Mouse (Mus musculus): Measurements from ENCODE around the gene Olfr128.
"Not testable (repeated sequence)": the region's sequence is repeated elsewhere in the genome, so short reads cannot be mapped to it uniquely, and the experiment has no call there.

The Olfr128 gene

DNA sequence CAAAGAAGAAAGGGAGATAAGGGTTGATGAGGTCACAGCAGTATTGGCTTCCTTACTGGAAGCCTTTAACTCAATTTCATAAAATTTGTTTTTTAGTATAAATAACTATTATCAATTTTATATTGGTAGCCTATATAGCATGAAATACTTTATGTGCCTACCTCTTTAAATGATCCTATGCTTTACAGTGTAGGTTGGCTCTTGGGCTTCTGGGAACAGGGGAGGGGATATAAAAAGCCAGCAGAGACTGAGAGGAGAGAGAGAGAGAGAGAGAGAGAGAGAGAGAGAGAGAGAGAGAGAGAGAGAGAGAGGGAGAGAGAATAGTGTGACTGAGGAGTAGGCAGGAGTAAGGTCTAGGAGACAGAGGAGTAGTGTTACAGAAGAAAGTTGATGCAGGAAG is at the start of gene Olfr128:
Gene Olfr128 (plus strand): TSS at position 301 of the 400 bp plus-strand sequence.
- DNase-seq (ENCODE audit: low spot score) = no peak

DNA sequence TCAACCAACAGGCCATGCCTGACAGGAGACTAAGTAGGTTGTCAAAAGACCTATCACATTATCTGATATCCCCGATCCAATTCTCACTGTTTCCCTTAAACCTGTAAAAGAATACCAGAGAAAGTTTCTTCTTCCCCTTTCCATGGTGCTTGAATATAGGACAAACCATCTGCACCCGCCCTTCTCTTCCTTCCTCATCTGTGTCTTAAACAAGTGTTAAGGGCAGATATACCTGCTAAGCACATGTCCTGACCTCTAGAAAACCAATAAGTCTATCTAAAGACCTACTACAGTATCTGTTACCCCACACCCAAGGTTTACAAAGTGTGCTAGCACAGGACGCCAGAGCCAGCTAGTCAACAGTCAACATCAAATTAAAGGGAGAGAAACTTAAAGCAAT is 46.5 kb upstream of the Olfr128 start:
- no peak for DNase-seq (ENCODE audit: low spot score)

DNA sequence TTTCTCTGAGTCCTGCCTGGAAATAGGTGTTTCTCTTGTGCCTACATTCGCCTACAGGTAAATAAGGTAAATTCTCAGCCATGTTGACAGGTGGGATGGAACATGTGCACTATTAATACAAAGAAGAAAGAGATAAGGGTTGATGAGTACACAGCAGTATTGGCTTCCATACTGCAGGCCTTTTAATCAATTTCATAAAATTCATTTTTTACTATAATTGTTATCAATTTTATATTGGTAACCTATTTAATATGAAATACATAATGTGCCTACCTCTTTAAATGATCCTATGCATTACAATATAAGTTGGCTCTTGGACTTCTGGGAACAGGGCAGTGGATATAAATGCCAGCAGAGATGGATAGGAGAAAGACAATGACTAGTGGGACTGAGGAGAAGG is 20.2 kb upstream of the Olfr128 start, which contains the start of gene Olfr127:
Gene Olfr127 (plus strand): TSS at position 301 of the 400 bp plus-strand sequence.
- no peak for DNase-seq (ENCODE audit: low spot score)

DNA sequence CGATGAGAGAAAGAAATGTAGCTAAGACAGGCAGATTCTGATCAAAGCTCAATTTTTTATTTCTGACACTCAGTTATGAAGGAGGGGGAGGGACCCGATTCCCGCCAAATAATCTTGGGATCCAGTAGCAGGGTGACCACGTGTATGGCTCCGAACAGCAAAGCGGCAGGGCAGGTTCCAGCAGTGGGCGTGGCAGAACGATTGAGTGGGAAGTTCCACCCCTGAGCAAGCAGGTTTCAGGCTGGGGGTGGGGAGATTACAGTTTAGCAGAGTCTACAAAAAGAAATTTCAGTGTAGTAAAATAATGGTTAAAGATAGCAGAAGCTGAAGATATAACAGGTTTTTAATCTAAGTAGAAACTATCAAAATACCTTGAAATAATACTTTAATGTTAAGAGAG is 13.5 kb upstream of the Olfr128 start:
- DNase-seq (ENCODE audit: low spot score) = not testable (repeated sequence)

DNA sequence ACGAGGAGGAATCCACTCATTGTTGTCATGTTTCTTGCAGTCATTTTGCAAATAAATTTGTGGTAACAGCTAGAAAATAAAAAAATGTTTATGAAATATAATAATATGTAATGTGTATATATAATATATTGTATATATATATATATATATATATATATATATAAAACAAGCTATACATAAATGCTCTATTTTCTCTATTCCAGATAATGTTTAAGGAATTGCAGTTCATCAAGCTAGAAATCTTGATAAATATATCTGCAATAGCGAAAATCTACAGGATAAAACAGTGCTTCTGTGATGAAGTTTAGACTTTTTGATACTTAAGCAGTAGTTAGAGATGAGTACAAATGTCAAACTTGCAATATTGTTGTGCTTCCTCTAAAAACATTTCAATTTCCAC is 32.6 kb downstream of the Olfr128 start, which contains the start of gene Olfr761:
Gene Olfr761 (minus strand): TSS at position 101 of the 400 bp plus-strand sequence.
- no peak for DNase-seq (ENCODE audit: low spot score)

DNA sequence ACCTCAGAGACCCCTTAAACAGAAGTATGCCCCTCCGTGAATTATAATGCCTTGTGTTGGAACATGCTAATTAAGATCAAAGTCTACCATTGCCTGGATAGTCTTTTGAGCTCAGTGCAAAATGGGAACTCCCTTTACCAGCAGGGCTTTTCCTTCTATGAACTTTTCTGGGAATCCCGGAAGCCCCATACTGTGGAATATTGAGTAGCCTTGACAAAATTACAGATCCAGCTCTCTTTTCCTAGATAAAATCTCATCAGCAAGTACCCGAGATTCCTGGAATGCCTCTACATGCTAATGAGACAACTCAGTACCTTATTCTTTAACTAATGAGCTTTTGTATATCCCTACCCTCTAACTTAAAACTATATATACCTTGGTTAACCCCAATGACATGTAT is 53.2 kb downstream of the Olfr128 start:
- DNase-seq (ENCODE audit: low spot score) = no peak
